Mouse (Mus musculus): ENCODE results near the gene Mrfap1. TPM values are rescaled to one million over a fixed set of nuclear protein-coding genes. Genes with fewer than 3 reads are reported as not detected.

The Mrfap1 gene
- 100 to 1,000 TPM in 1 of 2 experiments, 10 to 100 TPM in 1; 87.1 to 109 TPM for polyA plus RNA-seq (2017; shearing (Covaris generic))

DNA sequence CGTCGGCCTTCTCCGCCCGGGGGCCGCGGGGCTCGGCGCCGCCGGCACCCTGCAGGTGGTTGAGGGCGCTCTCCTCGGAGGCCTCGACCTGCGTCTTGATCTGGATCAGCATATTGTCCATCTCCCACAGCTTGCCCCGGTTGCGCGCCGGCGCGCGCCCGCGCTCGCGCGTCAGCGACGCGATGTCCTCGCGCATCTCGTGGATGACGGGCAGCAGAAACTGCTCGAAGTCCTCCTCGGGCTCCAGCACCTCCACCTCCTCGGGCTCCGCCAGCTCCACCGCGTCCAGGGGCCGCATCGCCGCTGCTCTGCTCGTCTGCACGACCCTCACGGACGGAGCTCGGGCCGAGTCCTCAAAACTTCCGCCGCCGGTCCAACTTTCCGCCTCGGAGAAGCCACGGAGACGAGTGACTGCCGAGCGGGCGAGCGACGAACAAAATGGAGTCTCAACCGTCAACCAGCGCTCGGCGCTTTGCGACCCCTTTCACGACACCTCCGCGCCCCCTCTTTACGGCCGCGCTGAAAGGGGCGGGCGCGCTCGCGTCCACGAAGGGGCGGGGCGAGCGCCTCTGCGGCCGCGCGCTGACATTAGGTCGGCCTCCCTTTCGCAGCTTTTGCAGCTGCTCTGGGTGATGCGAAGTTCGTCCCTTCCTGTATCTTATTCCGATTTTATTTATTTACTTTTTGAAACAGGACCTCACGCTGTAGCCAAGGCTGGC, at the start of gene Mrfap1:
Gene Mrfap1 (minus strand): TSS at position 477 of the 719 bp plus-strand sequence.
- peak; percentile 67 for ATAC-seq

DNA sequence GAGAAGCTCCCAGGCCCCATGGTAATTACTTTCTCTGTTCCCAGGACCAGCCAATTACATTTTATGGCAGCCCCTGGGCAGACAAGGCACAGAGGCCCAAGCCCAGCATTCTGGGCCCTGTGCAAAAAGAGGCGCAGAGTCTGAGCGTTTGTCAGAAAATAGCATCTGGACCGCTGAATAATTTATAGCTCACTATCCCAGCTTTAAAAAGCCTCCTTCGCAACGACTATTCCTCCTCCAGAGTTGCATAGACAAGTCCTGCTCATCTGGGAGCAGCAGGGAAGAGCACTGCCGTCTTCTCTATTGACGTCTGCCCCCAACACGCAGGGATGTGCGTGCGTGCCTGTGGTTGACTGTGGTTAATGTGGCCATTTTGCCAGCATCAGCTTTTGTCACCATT, 47.9 kb upstream of the Mrfap1 start:
- no peak for ATAC-seq

DNA sequence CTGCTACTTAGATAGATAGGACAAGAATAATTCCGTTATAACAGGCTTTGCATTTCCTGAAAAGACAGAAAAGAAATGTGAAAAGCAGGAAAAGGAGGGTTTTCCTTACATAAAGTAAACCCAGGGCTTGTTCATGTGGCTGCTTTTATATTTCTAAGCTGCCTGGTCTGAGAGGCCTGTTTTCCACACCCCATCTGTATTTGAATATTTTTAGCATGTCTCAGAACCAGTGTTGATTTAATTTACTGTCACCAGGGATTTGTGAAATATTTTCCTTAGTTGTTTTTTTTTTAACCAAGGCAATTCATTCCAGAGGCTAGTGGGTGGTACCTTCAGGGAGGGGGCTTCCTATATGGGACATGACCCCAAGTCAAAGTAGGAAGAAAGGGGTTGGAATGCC, 45.1 kb upstream of the Mrfap1 start:
- no peak for ATAC-seq

DNA sequence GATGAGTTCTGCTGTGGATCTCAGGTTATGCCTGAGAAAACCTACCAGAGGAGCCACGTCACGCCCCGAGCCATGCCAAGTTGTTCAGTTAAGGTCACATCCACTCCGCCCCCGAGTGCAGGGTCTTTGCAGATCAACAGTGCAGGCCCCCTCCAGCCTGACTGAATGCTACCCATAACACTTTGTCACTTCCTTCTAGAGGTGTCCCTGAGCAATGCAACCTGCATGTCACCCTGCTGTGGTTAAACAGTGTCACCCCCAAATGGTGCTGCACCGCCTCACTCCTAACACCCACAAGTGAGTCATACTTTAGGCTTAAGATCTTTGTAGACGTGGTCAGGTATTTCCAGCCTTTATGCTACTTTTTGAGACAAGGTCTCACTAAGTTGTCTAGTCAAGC, 43.5 kb upstream of the Mrfap1 start:
- ATAC-seq, result no peak

DNA sequence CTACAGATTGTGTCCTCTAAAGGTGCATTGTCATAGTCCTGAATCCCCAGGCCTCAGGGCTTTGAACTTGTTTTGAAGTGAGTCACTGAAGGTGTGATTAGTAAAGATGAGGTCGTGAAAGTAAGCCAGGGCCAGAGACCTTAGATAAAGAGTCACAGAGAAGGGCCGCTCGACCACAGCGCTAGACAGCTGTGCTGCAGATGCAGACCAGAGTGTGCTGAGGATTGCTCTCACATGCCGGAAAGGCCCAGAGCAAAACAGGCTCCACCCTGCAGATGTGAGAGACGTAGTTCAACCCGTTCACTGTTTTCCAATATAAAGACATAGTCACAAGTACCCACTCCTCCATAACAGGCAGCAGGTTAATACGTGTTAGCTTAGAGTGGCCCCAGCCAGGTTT, 43.0 kb upstream of the Mrfap1 start:
- ATAC-seq, result no peak

DNA sequence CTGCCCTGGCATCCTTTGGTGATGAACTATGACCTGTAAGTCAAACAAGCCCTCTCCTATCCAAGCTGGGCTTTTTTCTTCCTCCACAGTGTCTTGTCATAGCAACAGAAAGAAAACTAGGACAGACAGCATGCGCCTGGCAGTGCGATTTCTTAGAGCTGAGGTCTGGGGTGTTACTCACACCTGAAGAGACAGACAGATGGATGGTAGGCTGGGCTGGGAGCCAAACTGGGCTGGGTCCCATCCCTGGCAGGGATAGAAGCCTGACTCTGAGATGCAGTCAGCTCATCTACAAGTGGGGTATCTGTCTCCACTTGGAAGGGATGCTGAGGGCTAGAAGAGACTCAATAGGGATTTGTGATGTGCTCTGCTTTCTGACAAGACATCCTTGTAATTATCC, 42.5 kb upstream of the Mrfap1 start:
- ATAC-seq, result no peak

DNA sequence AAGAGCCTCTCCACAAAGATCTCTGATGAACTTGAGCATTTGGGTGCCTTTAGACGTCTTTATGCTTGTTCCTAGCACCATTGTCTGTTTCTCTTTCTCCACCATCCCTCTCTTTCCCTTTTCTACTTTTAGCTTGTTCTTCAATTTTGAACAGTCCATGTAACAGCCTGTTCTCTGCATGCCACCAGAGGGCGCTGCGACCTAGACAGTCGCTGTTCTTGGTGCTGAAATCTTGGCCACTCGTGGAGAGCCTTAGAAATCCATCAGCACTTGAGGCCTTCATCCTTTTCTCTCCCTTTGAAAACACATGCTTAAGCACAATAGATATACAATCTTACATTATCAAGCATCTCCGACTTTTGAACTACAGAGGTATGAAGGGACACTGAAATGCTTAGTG, 39.4 kb upstream of the Mrfap1 start:
- ATAC-seq, result peak; percentile 61

DNA sequence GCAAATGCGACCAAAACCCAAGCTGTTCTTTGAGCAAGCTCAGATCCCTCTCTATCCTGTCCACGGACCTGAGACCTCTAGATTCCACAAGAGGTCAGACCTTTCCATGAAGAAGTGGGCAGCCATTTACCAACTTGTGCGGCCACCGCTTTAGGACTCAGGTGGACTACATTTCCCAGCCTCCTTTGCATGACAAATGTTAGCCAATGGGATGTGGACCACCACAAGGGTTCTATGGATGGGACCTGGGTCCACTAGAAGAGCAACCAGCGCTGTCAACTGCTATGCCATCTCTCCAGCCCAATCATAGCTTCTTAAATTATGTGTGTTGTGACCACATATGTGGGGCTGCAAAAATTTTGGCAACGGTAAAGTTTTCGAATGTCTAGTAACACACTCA, 34.7 kb upstream of the Mrfap1 start:
- ATAC-seq, result no peak

DNA sequence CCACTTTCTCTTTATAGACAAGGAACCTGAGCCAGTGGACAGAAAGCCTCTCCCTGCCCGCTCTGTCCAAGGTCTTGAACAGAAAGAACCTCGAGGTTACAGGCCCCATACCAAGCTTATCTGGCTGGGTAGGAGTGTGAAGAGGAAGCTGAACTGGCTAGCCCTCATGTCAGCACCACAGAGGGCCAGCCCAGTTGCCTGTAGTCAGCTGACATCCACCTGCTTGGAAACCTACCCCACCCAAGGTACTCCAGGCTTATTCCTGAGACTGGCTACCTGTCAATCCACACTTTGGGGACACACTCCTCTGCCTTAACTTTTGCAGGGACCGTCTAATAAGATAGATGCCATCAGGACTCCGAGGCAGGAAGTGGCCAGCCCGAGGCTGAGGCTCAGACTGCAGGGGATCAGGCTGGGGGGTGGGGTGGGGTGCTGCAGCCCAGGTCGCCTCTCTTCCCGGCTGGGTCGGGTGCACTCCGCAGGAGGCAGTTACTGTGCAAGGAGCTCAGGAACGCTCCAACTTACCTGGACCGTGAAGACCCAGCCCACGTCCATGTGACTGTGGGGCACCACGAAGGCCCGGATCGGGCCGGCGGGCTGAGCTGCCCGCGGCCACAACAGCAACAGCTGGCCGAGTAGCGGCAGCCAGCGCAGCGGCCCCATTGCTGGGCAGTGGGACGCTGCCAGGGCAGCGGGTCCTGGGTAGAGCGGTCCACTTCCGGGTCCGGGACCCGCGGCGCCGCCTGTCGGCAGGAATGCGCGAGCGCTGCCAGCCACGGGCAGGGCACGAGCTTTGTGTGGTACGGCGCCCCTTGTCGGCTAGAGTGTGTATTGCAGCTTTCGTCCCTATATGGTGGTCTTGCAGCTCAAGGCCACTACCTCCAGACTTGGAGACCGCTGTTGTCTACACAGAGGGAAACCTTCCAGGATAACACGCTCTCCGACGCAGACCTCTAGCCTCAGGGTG, 33.6 kb upstream of the Mrfap1 start, which contains the start of gene Man2b2:
Gene Man2b2 (minus strand): TSS at position 741 of the 967 bp plus-strand sequence.
- peak; percentile 90 for ATAC-seq

DNA sequence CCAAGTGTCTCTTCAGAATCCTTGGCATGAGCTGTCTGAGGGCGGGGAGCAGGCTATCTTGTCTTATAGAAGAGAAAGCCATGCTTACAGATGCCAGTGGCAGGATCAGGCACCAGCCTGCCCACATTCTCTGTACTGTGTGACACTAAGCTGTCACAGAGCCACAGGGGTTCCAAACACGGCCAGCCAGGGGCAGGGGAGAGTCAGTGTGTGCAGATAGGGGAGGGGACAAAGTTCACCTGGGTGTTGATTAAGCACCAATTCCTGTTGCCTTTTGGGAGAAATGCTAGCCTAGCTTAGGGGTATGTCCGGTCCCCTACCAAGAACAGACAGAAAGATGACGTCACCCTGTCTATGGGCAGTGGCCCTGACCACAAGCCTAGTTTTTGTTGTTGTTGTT, 32.5 kb upstream of the Mrfap1 start:
- ATAC-seq, result no peak

DNA sequence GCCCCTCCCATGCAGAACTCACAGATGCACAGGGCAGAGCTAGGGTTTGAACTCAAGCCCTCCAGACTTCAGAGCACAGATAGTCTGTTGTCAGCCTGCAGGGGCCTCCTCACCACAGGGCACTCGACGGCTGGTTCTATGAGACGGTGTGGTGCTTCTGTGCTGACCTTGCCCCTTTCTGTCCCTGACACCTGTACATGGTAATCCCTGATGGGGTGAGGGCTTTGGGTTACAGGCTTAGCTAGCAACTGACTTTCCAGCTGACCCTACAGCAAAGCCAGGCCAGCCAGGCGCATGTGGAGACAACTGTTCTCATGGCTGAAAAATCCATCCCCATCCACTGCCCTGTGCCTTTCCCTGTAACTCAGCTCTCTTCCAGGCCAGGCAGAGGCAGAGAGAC, 26.3 kb upstream of the Mrfap1 start:
- ATAC-seq, result no peak

DNA sequence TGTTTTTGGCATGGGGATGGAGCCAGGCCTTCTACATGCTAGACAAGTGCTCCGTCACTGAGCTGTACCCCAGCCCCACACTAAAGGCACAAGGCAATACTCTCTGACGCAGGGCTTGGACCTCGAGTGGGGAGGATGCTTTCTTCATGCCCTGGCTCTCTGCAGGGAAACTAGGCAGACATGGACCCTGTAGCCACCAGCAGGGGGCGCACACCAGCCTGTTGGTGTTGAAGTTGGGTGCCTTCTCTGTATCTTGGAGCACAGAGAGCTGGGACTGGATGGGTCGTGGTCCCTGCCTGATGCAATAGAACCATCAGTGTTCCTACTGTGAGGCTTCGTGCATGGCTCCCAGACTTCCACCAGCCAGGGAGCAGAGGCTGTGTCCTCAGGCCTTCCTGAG, 23.6 kb upstream of the Mrfap1 start:
- ATAC-seq, result no peak

DNA sequence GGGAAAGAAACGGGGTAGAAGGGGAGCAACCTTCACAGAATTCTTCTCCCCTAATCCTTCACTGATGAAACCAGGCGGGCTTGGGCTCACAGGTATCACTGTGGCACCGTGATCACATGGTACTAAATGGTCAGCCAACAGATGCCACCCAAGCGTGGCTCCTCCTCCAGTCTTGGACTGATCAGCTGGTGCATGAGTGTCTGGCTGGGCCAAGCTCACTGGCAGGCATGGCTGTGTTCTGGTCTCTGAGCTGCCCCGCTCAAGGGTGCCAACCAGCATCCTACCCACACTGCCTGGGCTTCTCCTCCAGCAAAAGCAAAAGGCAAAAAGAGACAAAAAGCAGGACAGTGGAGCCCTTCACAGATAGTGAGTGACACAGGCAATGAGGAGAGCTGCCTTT, 23.2 kb upstream of the Mrfap1 start:
- no peak for ATAC-seq

DNA sequence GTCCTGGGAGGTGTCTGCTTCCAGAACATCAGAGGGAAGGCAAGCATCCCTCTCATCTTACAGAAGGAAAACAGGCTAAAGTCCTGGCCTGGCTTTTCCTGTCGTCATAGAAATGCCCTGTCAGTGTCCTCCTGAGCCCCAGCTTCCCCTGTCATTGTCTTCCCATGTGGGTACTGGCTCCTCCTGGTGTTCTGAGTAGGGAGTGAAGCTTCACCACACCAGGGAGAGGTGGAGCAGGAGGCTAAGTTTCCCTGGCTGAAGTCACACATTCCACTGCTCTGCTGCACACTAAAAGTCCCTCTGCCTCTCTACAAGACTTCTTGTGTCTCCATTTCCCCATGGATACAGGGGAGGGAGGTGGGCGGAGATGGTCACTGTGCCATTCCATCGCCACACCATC, 21.2 kb upstream of the Mrfap1 start:
- ATAC-seq, result no peak

DNA sequence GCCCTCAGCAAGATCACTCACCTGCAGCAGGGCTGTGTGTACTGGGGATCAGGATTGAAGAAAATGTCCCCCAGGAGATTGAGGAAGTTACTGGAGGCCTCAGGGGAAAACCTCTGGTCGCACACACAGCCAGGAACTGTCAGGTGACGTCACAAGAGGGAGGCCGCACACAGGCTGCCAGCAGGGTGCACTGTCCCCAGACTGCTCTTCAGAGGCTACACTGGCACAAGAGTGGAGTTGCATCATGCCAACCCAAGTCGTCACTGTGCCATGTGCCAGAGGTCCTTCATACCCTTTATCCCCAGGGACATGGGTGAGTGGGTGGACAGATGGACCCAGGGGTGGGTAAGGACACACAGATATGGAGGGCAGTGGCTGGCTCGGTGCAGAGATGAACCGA, 18.0 kb upstream of the Mrfap1 start:
- ATAC-seq, result no peak

DNA sequence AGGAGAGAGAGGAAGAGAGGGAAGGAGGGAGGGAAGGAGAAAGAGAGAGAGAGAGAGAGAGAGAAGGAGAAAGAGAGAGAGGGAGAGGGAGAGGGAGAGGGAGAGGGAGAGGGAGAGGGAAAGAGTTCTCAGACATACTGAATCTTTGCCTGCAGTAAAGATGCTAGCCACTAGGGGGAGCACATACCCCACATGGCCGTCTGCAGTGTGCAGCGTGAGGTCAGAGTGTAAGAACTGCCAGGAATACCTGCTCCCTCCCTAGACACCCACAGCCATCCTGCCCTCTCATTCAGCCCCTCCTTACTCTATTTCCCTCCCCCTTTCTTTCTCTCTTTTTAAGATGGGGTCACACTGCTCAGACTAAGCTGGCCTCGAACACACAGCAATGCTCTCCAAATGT, 14.8 kb upstream of the Mrfap1 start:
- ATAC-seq, result peak; percentile 54

DNA sequence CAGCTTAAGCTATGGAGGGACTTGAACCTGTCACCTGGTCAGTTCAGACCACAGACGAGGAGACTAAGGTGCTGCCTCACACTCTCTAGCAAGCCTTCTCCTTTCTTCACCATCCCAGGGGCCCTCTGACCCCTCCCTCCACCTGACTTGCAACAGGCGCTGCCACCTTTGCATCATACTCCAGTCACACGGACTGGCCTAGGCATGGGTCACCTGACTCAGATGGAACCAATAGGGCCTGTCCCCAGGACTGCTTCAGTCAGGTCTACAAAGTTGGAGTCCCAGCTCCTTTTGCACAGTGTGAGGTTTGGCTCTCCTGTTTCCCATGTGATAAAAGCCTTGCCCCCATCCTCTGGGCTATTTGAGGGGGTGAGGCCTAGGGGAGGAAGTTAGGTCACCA, 14.1 kb upstream of the Mrfap1 start:
- ATAC-seq, result no peak

DNA sequence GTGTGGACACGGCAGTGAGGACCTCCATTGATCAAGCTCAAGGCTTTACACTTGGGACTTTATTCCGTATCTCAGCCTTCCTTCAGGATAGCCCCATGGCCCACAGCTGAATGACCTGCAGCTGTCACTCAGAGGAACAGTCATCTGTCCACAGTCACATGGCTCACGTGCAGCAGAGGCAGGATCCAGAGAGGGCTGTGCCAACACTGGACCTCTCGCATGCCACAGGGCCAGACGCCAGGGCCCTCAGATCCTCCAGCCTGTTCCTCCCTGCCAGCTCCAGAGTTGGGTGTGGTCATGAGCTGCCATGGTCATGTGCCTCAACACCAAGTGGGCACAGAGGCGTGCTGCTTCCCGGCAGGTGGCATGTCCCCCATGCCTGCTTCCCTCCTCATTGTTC, 12.6 kb upstream of the Mrfap1 start:
- no peak for ATAC-seq

DNA sequence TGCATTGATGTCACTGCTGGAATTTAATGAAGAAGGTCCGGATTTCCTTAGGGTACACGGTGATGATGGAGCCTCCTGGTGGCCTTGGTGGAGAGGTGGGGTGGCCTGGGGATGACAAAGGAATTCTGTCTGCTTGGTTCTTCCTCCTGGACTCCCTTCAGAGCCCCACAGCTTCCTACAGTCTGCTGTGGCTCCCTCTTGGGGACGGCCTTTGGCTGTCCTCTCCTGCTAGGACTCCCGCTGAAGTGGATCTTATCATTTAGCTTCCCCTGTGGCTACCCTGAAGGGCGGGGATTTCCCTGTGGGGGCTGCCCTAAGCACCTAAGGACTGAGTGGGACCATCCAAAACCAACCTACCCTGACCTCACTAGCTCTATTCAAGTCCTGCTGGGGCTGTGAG, 10.5 kb upstream of the Mrfap1 start:
- ATAC-seq, result no peak

DNA sequence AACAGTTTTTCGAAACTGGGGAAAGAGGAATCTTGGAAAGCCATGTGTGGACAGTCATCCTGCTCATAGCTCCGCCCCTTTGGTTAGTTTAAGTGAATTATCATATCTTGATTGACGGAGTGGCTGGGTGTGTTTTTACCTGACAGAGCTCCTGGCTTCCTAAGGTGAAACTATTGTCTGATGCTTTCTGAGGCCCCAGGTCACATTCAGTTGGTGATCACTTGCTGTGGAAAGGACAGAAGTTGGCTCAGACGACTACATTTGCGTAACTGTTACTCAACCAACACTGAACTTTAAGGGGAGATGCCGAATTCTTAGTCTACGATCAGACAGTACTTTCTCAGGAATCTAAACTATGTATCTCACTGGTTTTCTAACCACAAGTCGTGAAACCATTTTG, 719 bp upstream of the Mrfap1 start:
- no peak for ATAC-seq

DNA sequence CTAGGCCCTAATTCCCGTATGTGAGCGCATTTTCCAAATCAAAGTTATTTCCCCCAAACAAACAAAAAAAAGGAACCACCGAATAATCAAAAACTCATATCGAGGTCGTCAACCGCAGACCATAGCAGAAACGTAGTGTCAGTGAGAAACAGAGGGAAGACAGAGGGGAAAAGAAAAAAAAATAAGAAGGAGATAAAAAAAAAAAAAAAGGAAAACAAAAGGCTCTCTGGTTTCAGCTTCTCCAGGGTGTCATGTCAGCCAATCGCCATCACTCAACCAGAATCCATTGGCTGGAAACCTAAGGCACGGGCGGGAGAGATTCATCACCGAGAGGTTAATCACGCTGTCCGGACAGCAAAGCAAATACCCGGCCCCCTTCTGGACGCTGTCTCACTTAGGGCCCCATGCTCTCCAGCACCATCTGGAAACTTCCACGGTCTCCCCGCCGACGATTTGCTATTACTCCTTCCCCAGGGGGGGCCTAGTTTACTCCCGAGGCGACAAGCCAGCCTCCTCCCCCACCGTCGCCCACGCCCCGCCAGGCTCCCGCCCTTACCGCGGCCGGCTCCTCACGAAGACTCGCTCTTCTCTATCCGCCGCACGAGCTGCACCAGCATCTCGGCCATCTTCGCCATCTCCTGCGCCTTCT, 801 bp downstream of the Mrfap1 start:
- peak; percentile 38 for ATAC-seq

DNA sequence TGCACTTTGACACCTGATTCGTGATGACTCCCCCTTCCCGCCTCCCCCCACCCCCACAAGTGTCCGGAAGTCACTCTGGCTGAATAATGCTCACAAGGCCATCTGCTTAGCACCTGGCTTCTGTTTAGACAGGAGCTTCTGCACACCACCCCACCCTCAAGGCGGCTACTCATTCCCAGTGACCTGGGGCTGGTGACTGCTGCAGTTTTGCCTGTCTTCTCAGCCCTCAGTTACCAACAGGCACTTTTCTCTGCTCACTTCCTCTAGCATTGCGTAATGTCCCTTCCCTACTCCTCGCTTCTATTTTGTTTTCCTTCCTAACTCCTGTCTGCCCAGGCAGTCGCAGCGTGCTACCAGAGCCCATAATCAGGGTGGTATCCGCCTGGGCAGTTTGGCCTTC, 4.7 kb downstream of the Mrfap1 start:
- ATAC-seq, result no peak

DNA sequence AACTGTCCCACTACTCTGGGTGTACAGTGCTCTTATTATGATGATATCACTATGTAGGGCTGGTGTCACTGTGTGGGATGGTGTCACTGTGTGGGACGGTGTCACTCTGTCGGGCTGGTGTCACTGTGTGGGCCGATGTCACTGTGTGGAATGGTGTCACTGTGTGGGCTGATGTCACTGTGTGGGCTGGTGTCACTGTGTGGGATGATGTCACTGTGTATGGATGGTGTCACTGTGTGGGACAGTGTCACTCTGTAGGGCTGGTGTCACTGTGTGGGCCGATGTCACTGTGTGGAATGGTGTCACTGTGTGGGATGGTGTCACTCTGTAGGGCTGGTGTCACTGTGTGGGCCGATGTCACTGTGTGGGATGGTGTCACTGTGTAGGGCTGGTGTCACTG, 10.5 kb downstream of the Mrfap1 start:
- ATAC-seq, result no peak

All from activated CD4-positive, CD25-positive, alpha-beta regulatory T cell, adult 4 months (primary cell).